Mouse (Mus musculus) spleen, postnatal 0 days (tissue): ENCODE results near the gene Clasp1. TPM values are rescaled to one million over a fixed set of nuclear protein-coding genes. Genes with fewer than 3 reads are reported as not detected.

Experiments used
- polyA plus RNA-seq: library from polyadenylated mRNA; unstranded; fragments of >200 nt; fragmentation: Nextera tagmentation; extraction: Ambion mirVana; gene quantifications from 2 replicates; pipeline ENCODE4 v1.2.1, GENCODE M21; 2015

Clasp1 gene
- polyA plus RNA-seq, result 18.2 and 20.4 TPM in 2 replicates

DNA sequence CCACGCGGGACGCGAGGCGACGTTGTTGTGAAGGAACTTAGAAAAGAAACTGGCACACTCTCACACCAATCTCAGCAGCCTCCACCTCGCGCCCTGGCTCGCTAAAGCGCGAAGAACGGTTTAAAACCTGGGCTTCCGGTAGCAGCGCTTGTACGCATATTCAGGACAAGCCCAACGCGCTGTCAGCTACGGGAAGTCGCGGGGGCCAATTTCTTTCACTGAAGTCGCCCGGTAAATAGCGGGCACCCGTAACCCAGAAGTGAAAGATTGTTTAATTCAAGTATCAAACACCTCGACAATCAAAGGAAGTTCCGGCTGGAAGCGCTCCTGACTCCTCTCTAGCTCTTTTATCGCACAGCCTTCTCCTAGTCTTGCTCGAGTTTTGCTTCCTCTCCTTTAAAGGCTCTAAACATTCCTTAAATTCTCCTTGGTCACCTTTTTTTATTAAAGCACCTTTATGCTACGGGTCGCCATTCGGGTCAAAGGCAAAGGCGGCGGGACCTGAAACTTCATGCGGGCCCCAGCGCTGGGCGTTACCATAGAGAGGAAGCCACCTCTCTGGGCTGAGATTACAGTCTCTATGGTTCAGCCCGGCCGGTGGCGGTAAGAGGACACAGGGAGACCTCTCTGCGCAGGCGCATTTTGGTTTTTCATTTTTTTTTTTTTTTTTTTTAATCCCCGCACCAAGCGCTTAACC, at the start of gene Clasp1:
Clasp1 (plus strand) TSS at position 302 of the 697 bp plus-strand sequence.

GRCm38 (mm10) chr1:118627781-118628464, 239.1 kb downstream of the Clasp1 start, which contains the start of gene Tfcp2l1:
TSS of gene Tfcp2l1 (plus strand) at chr1:118627945.

Other genes starting within 250 kb of the Clasp1 start
- 0.05 and 0.08 TPM in 2 replicates for gene Gm29106, start 212.5 kb upstream of the Clasp1 start, polyA plus RNA-seq
- 206 and 235 TPM in 2 replicates for gene Tsn, start 77.3 kb upstream of the Clasp1 start, polyA plus RNA-seq
- gene Nifk, start 67.2 kb upstream of the Clasp1 start, polyA plus RNA-seq, result 57.7 and 59.6 TPM in 2 replicates
- 0.26 and 0.28 TPM in 2 replicates for gene Tfcp2l1, start 238.9 kb downstream of the Clasp1 start, polyA plus RNA-seq